Mouse (Mus musculus): ENCODE results near the gene Hoxc11. TPM values are rescaled to one million over a fixed set of nuclear protein-coding genes. Genes with fewer than 3 reads are reported as not detected.

Gene Hoxc11
- polyA plus RNA-seq, 1 experiment, result 34.6 TPM

DNA sequence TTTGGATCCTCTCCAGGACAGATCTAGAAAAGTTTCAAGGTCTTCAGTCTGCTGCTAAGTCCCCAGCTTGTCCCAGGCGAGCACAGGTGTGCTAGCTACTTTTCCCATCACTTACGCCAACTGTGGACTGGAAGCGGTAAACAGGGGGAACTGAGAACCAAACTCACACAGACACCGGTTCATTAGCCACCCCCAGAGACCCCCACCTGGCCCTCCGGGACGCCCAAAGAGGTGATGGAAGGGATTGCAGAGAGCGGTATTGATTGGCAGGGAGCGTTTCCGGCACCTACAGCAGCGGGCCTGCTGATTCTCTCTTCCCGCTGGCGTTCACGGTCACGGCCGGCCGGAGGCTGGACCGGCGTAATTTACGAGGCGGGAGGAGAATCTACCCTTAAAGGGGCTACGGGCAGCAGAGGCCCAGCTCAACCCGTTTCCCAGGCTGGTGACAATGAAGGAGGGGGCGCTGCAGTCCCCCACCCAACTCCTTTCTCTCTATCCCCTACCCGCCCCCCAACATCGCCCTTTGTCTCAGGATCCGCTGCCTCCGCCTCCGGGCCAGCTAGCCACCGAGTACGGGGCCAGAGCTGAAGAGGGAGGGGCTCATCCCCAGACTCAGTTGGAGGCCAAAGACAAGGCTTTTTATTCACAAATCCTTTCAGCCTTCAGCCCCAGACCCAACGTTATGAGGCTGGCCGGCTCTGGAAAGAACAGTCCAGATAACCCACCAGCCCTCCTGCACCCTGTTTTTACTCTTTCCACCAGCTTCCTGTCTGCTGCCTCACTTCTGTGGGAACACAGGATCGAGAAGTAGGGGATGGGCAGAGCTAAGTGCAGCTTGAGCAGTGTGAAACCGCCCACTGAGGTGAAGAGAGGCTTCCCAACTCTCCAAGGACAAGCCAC, 14.7 kb upstream of the Hoxc11 start:
- no peaks in the 10 kb centered on the region for H3K79me2 ChIP-seq (ENCODE audit: control insufficient read depth, insufficient read depth)
- H3K4me3 ChIP-seq (ENCODE audit: insufficient read depth, poor library complexity, severe bottlenecking), result no peak overlapping the region
- H3ac ChIP-seq (ENCODE audit: control insufficient read depth, insufficient read length, low read depth), result no peak overlapping the region
- no peaks in the 10 kb centered on the region for H3K27me3 ChIP-seq (ENCODE audit: control insufficient read depth, insufficient read depth, insufficient read length)
- no peaks in the 10 kb centered on the region for H3K79me3 ChIP-seq (ENCODE audit: low read depth)
- TF ChIP-seq MAX (IDR thresholded peaks at IDR 0.05), result no peak
- no peaks in the 10 kb centered on the region for H3K36me3 ChIP-seq (ENCODE audit: control insufficient read depth, insufficient read depth)

DNA sequence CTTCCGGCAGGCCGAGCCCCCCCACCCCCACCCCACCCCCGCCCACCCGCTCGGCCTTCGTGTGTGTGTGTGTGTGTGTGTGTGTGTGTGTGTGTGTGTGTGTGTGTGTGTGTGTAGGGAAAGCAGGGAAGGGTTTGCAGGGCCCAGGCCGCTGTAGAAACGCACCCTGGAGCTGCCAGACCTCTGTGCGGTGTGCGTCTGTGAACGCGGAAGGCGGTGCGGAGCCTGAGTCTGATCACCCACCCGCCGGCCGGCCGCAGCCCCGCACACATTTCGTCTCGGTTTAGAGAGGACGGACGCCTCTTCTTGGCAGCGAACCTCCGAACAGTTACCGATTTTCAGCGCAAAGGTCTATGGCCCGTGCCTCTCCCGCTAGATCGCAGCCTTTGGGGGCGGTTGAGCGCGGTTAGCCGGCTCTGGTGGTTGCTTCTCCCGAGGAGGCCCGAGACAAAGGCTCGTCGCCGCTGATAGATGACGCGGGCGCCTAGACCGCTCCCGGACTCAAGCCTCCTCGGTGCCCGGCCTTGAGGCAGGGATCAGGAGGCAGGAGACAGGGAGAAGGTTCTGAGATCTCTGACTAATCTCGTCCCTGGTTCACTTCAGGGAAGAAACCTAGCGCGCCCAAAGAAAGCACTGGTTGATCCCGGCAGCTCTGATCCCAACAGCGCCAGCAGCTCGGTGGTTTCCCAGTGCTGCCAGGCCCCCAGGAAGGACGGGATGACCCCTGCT, 11.3 kb upstream of the Hoxc11 start:
- Histone ChIP-seq H3K27me3 (ENCODE audit: control insufficient read depth, insufficient read depth, insufficient read length) (no peaks in the 10 kb centered on the region), H3K79me3 (ENCODE audit: low read depth) (peaks cover 2% of the 10 kb centered on the region), H3K79me2 (ENCODE audit: control insufficient read depth, insufficient read depth) (peaks cover 2% of the 10 kb centered on the region), H3K4me3 (ENCODE audit: insufficient read depth, poor library complexity, severe bottlenecking) (peak overlapping the region; percentile 60), H3K36me3 (ENCODE audit: control insufficient read depth, insufficient read depth) (no peaks in the 10 kb centered on the region), H3ac (ENCODE audit: control insufficient read depth, insufficient read length, low read depth) (peak overlapping the region; percentile 91)
- TF ChIP-seq FOSL1 (IDR thresholded peaks at IDR 0.05; ENCODE audit: insufficient read depth, low read length, poor library complexity, severe bottlenecking) (no peak), CTCF (IDR thresholded peaks at IDR 0.05; ENCODE audit: control insufficient read depth, insufficient read depth, insufficient read length) (peak; percentile 95), CEBPB (IDR thresholded peaks at IDR 0.05; ENCODE audit: low read depth) (no peak), MYOD1 (IDR thresholded peaks at IDR 0.05; ENCODE audit: control insufficient read depth, insufficient read length, low read depth) (no peak), MAX (IDR thresholded peaks at IDR 0.05) (peak; percentile 64), USF1 (IDR thresholded peaks at IDR 0.05; ENCODE audit: low read depth) (no peak), MYOG (IDR thresholded peaks at IDR 0.05; ENCODE audit: control insufficient read depth, extremely low read depth, insufficient read length) (no peak)

DNA sequence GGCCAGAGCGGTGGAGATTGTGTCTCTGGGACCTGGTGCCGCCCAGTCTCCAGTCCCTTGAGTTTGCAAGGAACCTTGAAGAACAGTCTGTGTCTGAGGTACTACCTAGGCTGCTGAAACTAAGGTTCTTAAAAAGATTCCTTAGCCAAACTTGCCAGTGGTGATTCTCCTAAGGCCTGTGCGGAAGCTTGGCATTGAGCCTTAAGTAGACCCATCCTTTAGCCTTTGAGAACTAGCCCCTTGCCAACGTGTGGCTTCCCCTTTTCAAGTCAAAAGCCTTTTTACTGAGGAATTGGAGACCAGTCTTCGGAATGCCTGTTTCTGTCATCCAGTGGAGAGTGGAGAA, 10.8 kb upstream of the Hoxc11 start:
- Histone ChIP-seq H3K4me3 (ENCODE audit: insufficient read depth, poor library complexity, severe bottlenecking) (peak overlapping the region; percentile 60), H3K36me3 (ENCODE audit: control insufficient read depth, insufficient read depth) (no peaks in the 10 kb centered on the region), H3K27me3 (ENCODE audit: control insufficient read depth, insufficient read depth, insufficient read length) (no peaks in the 10 kb centered on the region), H3K79me3 (ENCODE audit: low read depth) (peaks cover 7% of the 10 kb centered on the region), H3ac (ENCODE audit: control insufficient read depth, insufficient read length, low read depth) (peak overlapping the region; percentile 91), H3K79me2 (ENCODE audit: control insufficient read depth, insufficient read depth) (peaks cover 8% of the 10 kb centered on the region)
- TF ChIP-seq FOSL1 (IDR thresholded peaks at IDR 0.05; ENCODE audit: insufficient read depth, low read length, poor library complexity, severe bottlenecking), result no peak
- no peak for TF ChIP-seq USF1 (IDR thresholded peaks at IDR 0.05; ENCODE audit: low read depth)
- no peak for TF ChIP-seq MYOG (IDR thresholded peaks at IDR 0.05; ENCODE audit: control insufficient read depth, extremely low read depth, insufficient read length)
- TF ChIP-seq MAX (IDR thresholded peaks at IDR 0.05), result no peak
- TF ChIP-seq MYOD1 (IDR thresholded peaks at IDR 0.05; ENCODE audit: control insufficient read depth, insufficient read length, low read depth), result no peak
- TF ChIP-seq CTCF (IDR thresholded peaks at IDR 0.05; ENCODE audit: control insufficient read depth, insufficient read depth, insufficient read length), result no peak

DNA sequence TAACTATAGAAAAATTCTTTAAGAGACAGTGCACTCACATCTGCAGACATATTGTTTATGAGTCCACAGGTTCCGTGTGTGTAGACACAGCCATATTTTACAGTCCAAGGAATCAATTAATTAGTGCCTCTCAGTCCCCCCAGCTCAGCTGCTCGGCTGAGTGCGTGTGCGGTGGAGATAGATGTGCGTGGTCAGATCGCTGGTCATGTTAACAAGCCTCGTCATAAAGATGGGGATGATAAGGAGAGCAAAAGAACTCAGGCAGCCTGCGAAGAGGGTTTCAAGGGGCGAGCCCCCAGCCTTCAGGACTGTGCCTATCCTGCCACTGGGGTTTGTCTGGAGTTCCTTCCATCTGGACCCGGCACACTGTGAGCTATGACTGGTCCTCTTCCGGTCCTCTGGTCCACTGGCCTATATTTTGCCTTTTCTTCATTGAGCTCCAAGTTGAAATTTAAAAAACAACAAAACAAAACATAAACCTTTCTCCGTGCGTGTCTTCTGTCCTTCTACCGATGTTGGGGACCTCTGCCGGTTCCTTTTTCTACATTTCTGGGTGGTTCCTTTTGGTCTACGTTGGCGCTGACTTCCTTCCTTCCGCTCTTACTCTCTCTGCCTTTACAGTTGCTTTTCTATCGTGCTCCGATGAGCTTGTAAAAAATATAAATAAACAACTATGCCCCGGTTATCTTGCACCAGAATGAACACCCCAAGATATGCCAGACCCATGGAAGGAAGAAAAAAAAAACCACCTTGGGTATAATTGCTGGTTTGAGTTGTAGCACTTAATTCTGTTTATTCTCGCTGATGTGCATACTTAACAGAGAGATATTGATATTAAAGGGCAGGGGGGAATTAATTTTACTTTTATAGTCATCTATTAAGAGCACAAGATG, 8.8 kb upstream of the Hoxc11 start:
- TF ChIP-seq CTCF (IDR thresholded peaks at IDR 0.05; ENCODE audit: control insufficient read depth, insufficient read depth, insufficient read length) (no peak), CEBPB (IDR thresholded peaks at IDR 0.05; ENCODE audit: low read depth) (no peak), MYOD1 (IDR thresholded peaks at IDR 0.05; ENCODE audit: control insufficient read depth, insufficient read length, low read depth) (no peak), USF1 (IDR thresholded peaks at IDR 0.05; ENCODE audit: low read depth) (no peak), MAX (IDR thresholded peaks at IDR 0.05) (no peak)
- Histone ChIP-seq H3K79me2 (ENCODE audit: control insufficient read depth, insufficient read depth) (peaks cover 22% of the 10 kb centered on the region), H3K36me3 (ENCODE audit: control insufficient read depth, insufficient read depth) (no peaks in the 10 kb centered on the region), H3K27me3 (ENCODE audit: control insufficient read depth, insufficient read depth, insufficient read length) (no peaks in the 10 kb centered on the region), H3K79me3 (ENCODE audit: low read depth) (peaks cover 10% of the 10 kb centered on the region), H3K4me3 (ENCODE audit: insufficient read depth, poor library complexity, severe bottlenecking) (no peak overlapping the region), H3ac (ENCODE audit: control insufficient read depth, insufficient read length, low read depth) (peak overlapping the region; percentile 41)

DNA sequence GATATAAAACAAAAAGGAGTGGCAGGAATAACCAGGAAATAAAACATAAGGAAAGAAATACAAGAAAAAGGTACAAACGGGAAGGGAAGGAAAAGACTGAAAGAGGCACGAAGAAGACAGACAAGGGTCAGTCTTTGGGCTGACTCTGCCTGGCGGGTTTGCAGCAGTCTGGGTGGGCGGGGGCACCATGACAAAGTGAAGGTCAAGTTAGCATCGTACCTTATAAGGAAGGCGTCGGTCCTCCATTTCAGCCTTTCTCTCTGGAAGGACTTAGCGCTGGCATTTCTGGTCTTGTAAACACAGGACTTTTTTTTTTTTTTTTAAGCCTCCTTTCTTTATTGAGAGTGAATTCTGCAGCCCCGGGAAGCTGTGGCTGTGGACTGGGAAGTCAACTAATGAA, 7.0 kb upstream of the Hoxc11 start:
- Histone ChIP-seq H3K36me3 (ENCODE audit: control insufficient read depth, insufficient read depth) (no peaks in the 10 kb centered on the region), H3K4me3 (ENCODE audit: insufficient read depth, poor library complexity, severe bottlenecking) (peak overlapping the region; percentile 16), H3ac (ENCODE audit: control insufficient read depth, insufficient read length, low read depth) (peak overlapping the region; percentile 38), H3K79me3 (ENCODE audit: low read depth) (peaks cover 10% of the 10 kb centered on the region), H3K79me2 (ENCODE audit: control insufficient read depth, insufficient read depth) (peaks cover 40% of the 10 kb centered on the region), H3K27me3 (ENCODE audit: control insufficient read depth, insufficient read depth, insufficient read length) (no peaks in the 10 kb centered on the region)
- TF ChIP-seq FOSL1 (IDR thresholded peaks at IDR 0.05; ENCODE audit: insufficient read depth, low read length, poor library complexity, severe bottlenecking), result no peak
- TF ChIP-seq MYOD1 (IDR thresholded peaks at IDR 0.05; ENCODE audit: control insufficient read depth, insufficient read length, low read depth), result no peak
- no peak for TF ChIP-seq CTCF (IDR thresholded peaks at IDR 0.05; ENCODE audit: control insufficient read depth, insufficient read depth, insufficient read length)
- TF ChIP-seq MYOG (IDR thresholded peaks at IDR 0.05; ENCODE audit: control insufficient read depth, extremely low read depth, insufficient read length), result no peak
